11 mouse cellular contexts compared by ENCODE assay signal in genomic region chr10:21669750-21670161, GRCm38 (mm10).
DNase-seq lines count a peak whose midpoint lies in the region; ATAC-seq and TF ChIP-seq lines count a peak whose summit lies in the region.
"Had no signal": no experiment of that assay in that cellular context is flagged by ENCODE, and none has a peak within 500 bp of the region (broad histone marks: within the 10 kb centered on the region; RNA-seq: fewer than 3 reads in every experiment).

No protein-coding gene starts in this region.

- H3K36me3 ChIP-seq in liver, postnatal 0 days (replicated peaks; ENCODE audit: insufficient read depth, low read length) = no peaks in the 10 kb centered on the region
- no peaks in the 10 kb centered on the region for H3K36me3 ChIP-seq in liver, embryonic 11.5 days (ENCODE audit: control insufficient read depth, insufficient read depth, low read length)
- H3K36me3 ChIP-seq in heart, embryonic 14.5 days (ENCODE audit: control insufficient read depth, insufficient read depth, low read length) = no peaks in the 10 kb centered on the region
- H3K36me3 ChIP-seq in kidney, postnatal 0 days (ENCODE audit: insufficient read depth, low read length) = no peaks in the 10 kb centered on the region
- no peaks in the 10 kb centered on the region for H3K36me3 ChIP-seq in intestine, postnatal 0 days (ENCODE audit: control insufficient read depth, insufficient read depth)
- H3K36me3 ChIP-seq: hindbrain, embryonic 13.5 days; liver, embryonic 13.5 days had no signal

- no peaks in the 10 kb centered on the region for H3K27me3 ChIP-seq in liver, postnatal 0 days (ENCODE audit: insufficient read depth, low read length)
- no peaks in the 10 kb centered on the region for H3K27me3 ChIP-seq in liver, embryonic 11.5 days (replicated peaks; ENCODE audit: control insufficient read depth, insufficient read depth, low read length)
- no peaks in the 10 kb centered on the region for H3K27me3 ChIP-seq in heart, embryonic 14.5 days (ENCODE audit: control insufficient read depth, insufficient read depth, low read length)
- no peaks in the 10 kb centered on the region for H3K27me3 ChIP-seq in kidney, postnatal 0 days (ENCODE audit: insufficient read depth, low read length)
- H3K27me3 ChIP-seq in intestine, postnatal 0 days (replicated peaks; ENCODE audit: control insufficient read depth, insufficient read depth, low read length) = no peaks in the 10 kb centered on the region
- H3K27me3 ChIP-seq: hindbrain, embryonic 13.5 days; liver, embryonic 13.5 days had no signal

- no peaks in the 10 kb centered on the region for H3K9me3 ChIP-seq in liver, postnatal 0 days (ENCODE audit: low read length)
- H3K9me3 ChIP-seq in liver, embryonic 11.5 days (ENCODE audit: control insufficient read depth, low read length) = no peaks in the 10 kb centered on the region
- H3K9me3 ChIP-seq in heart, embryonic 14.5 days (ENCODE audit: control insufficient read depth, low read length) = no peaks in the 10 kb centered on the region
- H3K9me3 ChIP-seq in kidney, postnatal 0 days (replicated peaks; ENCODE audit: low read length) = no peaks in the 10 kb centered on the region
- no peaks in the 10 kb centered on the region for H3K9me3 ChIP-seq in intestine, postnatal 0 days (ENCODE audit: control insufficient read depth)
- H3K9me3 ChIP-seq: hindbrain, embryonic 13.5 days; liver, embryonic 13.5 days had no signal

- H3K9ac ChIP-seq in liver, postnatal 0 days (replicated peaks) = no peak overlapping the region
- no peak overlapping the region for H3K9ac ChIP-seq in liver, embryonic 11.5 days (ENCODE audit: low read depth, low read length)
- H3K9ac ChIP-seq in heart, embryonic 14.5 days (ENCODE audit: low read length) = no peak overlapping the region
- H3K9ac ChIP-seq in kidney, postnatal 0 days (ENCODE audit: low read depth, low read length) = no peak overlapping the region
- H3K9ac ChIP-seq in intestine, postnatal 0 days (ENCODE audit: low read depth, low read length) = no peak overlapping the region
- H3K9ac ChIP-seq: hindbrain, embryonic 13.5 days; liver, embryonic 13.5 days had no signal

- no peak for DNase-seq in liver, postnatal 0 days
- DNase-seq in liver, embryonic 11.5 days (ENCODE audit: low spot score) = no peak
- DNase-seq in kidney, postnatal 0 days (ENCODE audit: low spot score) = peak; percentile 74
- no peak for DNase-seq in right cerebral cortex, postnatal 4 days
- DNase-seq: liver, embryonic 13.5 days; spleen, adult 18-20 months had no signal

- WGBS in liver, postnatal 0 days (ENCODE audit: insufficient replicate concordance) = 45% methylated on average over 11 of the region's 11 CpGs
- WGBS in liver, embryonic 11.5 days = 73% methylated on average over 11 of the region's 11 CpGs
- WGBS in heart, embryonic 14.5 days = 29% methylated on average over 11 of the region's 11 CpGs
- 44% methylated on average over 11 of the region's 11 CpGs for WGBS in kidney, postnatal 0 days
- 71% methylated on average over 11 of the region's 11 CpGs for WGBS in intestine, postnatal 0 days

- H3K4me3 ChIP-seq in liver, postnatal 0 days (ENCODE audit: low read depth, low read length) = no peak overlapping the region
- no peak overlapping the region for H3K4me3 ChIP-seq in liver, embryonic 11.5 days (ENCODE audit: low read depth, low read length)
- H3K4me3 ChIP-seq in heart, embryonic 14.5 days (ENCODE audit: control insufficient read depth in 1 of 2, insufficient read depth in 1 of 2, low read depth in 1 of 2, low read length in 2 of 2) = no peak overlapping the region
- H3K4me3 ChIP-seq in kidney, postnatal 0 days (replicated peaks; ENCODE audit: low read depth, low read length) = no peak overlapping the region
- no peak overlapping the region for H3K4me3 ChIP-seq in intestine, postnatal 0 days (ENCODE audit: low read depth, low read length)
- H3K4me3 ChIP-seq: hindbrain, embryonic 13.5 days; liver, embryonic 13.5 days had no signal

- TF ChIP-seq EP300 in liver, postnatal 0 days (IDR thresholded peaks at IDR 0.05; ENCODE audit: low read depth) = no peak; the same call in 1 of the 2 replicates

- H3K27ac ChIP-seq in liver, postnatal 0 days (ENCODE audit: low read depth) = 0 out of 2 replicates have a peak overlapping the region, but pooled peaks have one; percentile 17
- no peak overlapping the region for H3K27ac ChIP-seq in liver, embryonic 11.5 days (ENCODE audit: low read depth, low read length)
- H3K27ac ChIP-seq in heart, embryonic 14.5 days (replicated peaks in 1 of 2; ENCODE audit: control insufficient read depth in 1 of 2, insufficient read depth in 1 of 2, low read depth in 2 of 2, low read length in 2 of 2) = peak overlapping the region; percentile 67 to 77
- H3K27ac ChIP-seq in kidney, postnatal 0 days = peak overlapping the region; percentile 83
- no peak overlapping the region for H3K27ac ChIP-seq in intestine, postnatal 0 days (ENCODE audit: low read depth, low read length)
- H3K27ac ChIP-seq: hindbrain, embryonic 13.5 days; liver, embryonic 13.5 days had no signal

- no peaks in the 10 kb centered on the region for H3K4me1 ChIP-seq in liver, postnatal 0 days (ENCODE audit: insufficient read depth)
- no peaks in the 10 kb centered on the region for H3K4me1 ChIP-seq in liver, embryonic 11.5 days (replicated peaks; ENCODE audit: control insufficient read depth, insufficient read depth, low read length)
- H3K4me1 ChIP-seq in heart, embryonic 14.5 days (ENCODE audit: control insufficient read depth in 2 of 2, insufficient read depth in 2 of 2, low read length in 2 of 2) = peaks cover 11 to 32% of the 10 kb centered on the region in 2 experiments
- no peaks in the 10 kb centered on the region for H3K4me1 ChIP-seq in kidney, postnatal 0 days (replicated peaks; ENCODE audit: insufficient read depth, low read length)
- no peaks in the 10 kb centered on the region for H3K4me1 ChIP-seq in intestine, postnatal 0 days (replicated peaks; ENCODE audit: control insufficient read depth, insufficient read depth, low read length)
- H3K4me1 ChIP-seq: hindbrain, embryonic 13.5 days; liver, embryonic 13.5 days had no signal

- ATAC-seq in liver, postnatal 0 days = no peak
- ATAC-seq in liver, embryonic 11.5 days (replicated peaks; ENCODE audit: low FRiP score) = no peak
- no peak for ATAC-seq in heart, embryonic 14.5 days (ENCODE audit: insufficient number of reproducible peaks, insufficient read depth, low FRiP score, low read depth)
- ATAC-seq in kidney, postnatal 0 days (replicated peaks; ENCODE audit: low FRiP score, low read depth) = no peak
- 0 out of 2 replicates have a peak, but pooled peaks have one; percentile 20 for ATAC-seq in megakaryocyte progenitor cell, adult 5-6 weeks (replicated peaks; ENCODE audit: poor library complexity)
- ATAC-seq in intestine, postnatal 0 days = no peak
- ATAC-seq: midbrain, embryonic 16.5 days had no signal

- no peak for TF ChIP-seq CTCF in liver, postnatal 0 days (IDR thresholded peaks at IDR 0.05; ENCODE audit: low read depth)
- no peak for TF ChIP-seq CTCF in kidney, postnatal 0 days (IDR thresholded peaks at IDR 0.05; ENCODE audit: low read depth)
- TF ChIP-seq CTCF in intestine, postnatal 0 days (IDR thresholded peaks at IDR 0.05; ENCODE audit: low read depth) = no peak

- H3K4me2 ChIP-seq in liver, postnatal 0 days (ENCODE audit: low read depth, low read length) = no peak overlapping the region
- H3K4me2 ChIP-seq in liver, embryonic 11.5 days = no peak overlapping the region
- H3K4me2 ChIP-seq in heart, embryonic 14.5 days (ENCODE audit: low read length) = peak overlapping the region; percentile 42
- peak overlapping the region; percentile 28; the same call in 1 of the 2 replicates for H3K4me2 ChIP-seq in kidney, postnatal 0 days (ENCODE audit: low read length)
- H3K4me2 ChIP-seq in intestine, postnatal 0 days (replicated peaks; ENCODE audit: low read depth) = no peak overlapping the region
- H3K4me2 ChIP-seq: hindbrain, embryonic 13.5 days had no signal

Comparison
In these comparisons a context has a peak if more than half of its experiments do, and no peak if none do; other contexts are left out.
1. H3K27ac ChIP-seq: peak in liver, postnatal 0 days (single experiment), heart, embryonic 14.5 days (2 of 2) and kidney, postnatal 0 days (single experiment); none in liver, embryonic 11.5 days (single experiment) and intestine, postnatal 0 days (single experiment).
2. H3K4me2 ChIP-seq: peak in heart, embryonic 14.5 days (single experiment) and kidney, postnatal 0 days (single experiment); none in liver, postnatal 0 days (single experiment), liver, embryonic 11.5 days (single experiment) and intestine, postnatal 0 days (single experiment).